Mouse (Mus musculus) lung, adult 2 months (tissue): ENCODE measurements around the gene Ampd1. TPM values are rescaled to one million over a fixed set of nuclear protein-coding genes. Genes with fewer than 3 reads are reported as not detected.
"Not testable (repeated sequence)": the region's sequence is repeated elsewhere in the genome, so short reads cannot be mapped to it uniquely, and the experiment has no call there.

Experiments used
- DNase-seq: peaks from one replicate; pipeline ENCODE4 v3.0.0; 2022
- H3K4me1 ChIP-seq: fragments of 200-500 bp; 2 replicates; pipeline ENCODE4 v1.6.1; 2011; ENCODE audit warnings: low read length; ENCODE audit not compliant: control insufficient read depth, insufficient read depth
- H3K4me3 ChIP-seq: fragments of 200-500 bp; replicated peaks from 2 replicates; pipeline ENCODE3; 2011; ENCODE audit warnings: low read depth, mild to moderate bottlenecking, control low read depth, low read length; ENCODE audit errors: extremely low read depth
- CTCF ChIP-seq: fragments of 200-500 bp; IDR thresholded peaks from 2 replicates; pipeline ENCODE4 v1.5.1; 2011; ENCODE audit warnings: mild to moderate bottlenecking, low read length, control low read depth; ENCODE audit not compliant: insufficient read depth
- POLR2A ChIP-seq: fragments of 200-500 bp; IDR thresholded peaks from 2 replicates; pipeline ENCODE4 v1.6.1; 2011; ENCODE audit warnings: low read depth, mild to moderate bottlenecking, control low read depth, low read length, borderline replicate concordance; ENCODE audit errors: extremely low read depth
- WGBS: fragments of 180-500 bp; shearing (Covaris S2); methylation state at CpG from one replicate; pipeline ENCODE4 v1.1.7; 2018; 5-methylcytosine and 5-hydroxymethylcytosine counted together
- polyA plus RNA-seq: library from polyadenylated mRNA; depleted of rRNA; stranded (reverse); fragments of >200 nt; gene quantifications from 2 replicates; pipeline ENCODE4 v1.2.3, GENCODE M21; 2012

Ampd1 gene
- polyA plus RNA-seq, 1 experiment, result 4.3 TPM

DNA sequence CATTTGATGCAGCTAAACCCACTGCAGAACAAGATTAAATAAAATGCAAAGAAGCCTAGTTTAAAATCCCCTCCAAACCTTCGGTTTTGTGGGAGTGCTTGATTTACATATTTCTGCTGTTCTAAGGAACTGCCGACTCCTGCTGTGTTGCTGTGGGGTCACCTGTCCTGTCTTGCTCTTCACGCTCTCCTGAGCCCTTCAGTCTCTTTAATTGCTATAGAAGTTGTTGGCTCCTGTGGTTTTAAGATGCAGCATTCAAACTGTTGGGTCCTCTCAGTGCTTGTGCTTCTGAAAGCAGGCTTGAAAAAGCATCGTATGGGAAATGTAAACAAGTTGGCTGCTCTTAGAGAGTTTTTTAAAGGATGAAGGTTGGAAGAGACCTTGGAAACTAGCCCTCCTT lies 54.4 kb downstream of the Ampd1 start:
- H3K4me3 ChIP-seq, result no peak overlapping the region
- TF ChIP-seq CTCF (no peak), POLR2A (no peak)
- H3K4me1 ChIP-seq, result peaks cover 10% of the 10 kb centered on the region
- no peak for DNase-seq
- 51% methylated on average over 4 of the region's 4 CpGs for WGBS

DNA sequence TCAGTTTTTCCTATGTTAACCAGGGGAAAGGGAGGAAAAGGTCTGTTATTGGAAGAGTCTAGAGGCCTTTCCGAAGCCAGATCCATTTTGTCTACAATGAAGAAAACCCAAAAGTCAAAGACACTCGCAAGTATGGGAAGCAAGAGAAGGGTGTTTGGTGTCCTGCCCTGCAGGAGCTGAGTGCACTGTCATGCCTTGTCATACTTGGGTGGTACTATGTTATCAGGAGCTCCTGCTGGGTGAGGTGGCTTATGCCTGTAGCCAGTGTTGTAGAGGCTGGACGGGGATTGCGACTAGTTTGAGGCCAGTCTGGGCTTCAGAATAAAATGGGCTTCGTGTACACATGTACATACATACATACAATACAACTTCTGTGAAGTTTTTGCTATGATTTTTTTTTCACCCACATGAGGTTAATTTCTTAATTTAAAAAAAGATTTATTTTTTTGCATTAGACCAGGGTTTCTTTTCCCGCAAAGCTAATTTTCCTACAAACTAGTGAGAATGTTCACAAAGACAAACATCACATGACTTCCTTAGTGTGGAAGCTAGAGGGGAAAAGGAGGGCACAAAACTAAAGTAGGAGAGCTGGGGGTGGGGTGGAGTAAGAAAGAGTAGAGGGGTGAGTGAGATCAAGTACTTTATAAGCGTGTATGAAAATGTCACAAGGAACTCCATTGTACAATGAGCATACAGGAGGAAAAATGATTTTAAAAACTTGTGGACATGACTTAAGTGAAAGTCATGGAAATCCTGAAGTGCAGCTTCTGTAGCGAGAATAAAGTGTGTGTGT lies 55.7 kb downstream of the Ampd1 start:
- WGBS, result 54% methylated on average over 8 of the region's 8 CpGs
- no peak for DNase-seq
- TF ChIP-seq CTCF (no peak), POLR2A (no peak)
- Histone ChIP-seq H3K4me3 (no peak overlapping the region), H3K4me1 (peaks cover 10% of the 10 kb centered on the region)

DNA sequence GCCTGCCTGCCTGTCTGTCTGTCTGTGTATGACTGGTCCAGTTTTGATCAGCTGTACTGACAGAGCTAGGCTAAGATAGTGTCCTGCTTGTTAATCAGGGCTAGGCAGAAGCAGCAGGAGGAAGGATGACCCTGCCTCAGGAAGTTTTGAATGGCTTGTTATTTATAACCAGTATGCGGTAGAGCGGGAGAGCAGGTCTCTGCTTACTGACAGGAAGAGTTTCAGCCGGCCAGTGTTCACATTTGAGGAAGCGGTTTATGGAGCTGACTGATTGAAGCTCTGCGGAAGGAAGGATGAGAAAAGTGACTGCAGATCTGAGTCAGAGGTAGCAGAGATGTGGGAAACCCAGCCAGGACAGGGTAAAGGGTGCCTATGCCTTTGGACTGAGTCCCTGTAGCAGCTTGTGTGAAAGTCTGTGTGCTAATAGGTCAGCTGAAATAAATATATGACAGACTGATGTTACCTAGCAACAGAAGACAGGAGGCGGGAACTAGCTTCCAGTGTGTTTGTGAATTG lies 56.5 kb downstream of the Ampd1 start:
- no peak overlapping the region for H3K4me3 ChIP-seq
- DNase-seq, result peak; percentile 11
- TF ChIP-seq POLR2A (no peak), CTCF (no peak)
- H3K4me1 ChIP-seq, result peaks cover 10% of the 10 kb centered on the region
- 20% methylated on average over 6 of the region's 6 CpGs for WGBS

DNA sequence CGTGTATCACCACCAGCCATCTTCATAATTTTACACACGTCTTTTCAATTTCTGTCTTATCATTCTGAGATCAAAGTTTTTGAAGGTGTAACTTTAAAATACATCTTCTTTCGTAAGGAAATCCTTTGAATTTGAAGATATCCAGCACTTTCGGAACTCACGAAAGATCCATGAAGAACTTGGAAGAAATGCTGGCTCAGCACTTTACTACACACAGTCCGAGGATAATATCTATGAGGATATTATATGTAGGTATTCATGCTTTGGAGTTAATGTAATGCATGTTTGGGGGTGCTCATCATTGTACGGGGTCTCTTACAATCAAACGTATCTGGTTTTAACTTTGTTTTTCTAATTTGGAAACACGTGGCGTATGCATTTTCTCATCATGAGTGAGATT lies 59.3 kb downstream of the Ampd1 start:
- no peak for TF ChIP-seq CTCF
- TF ChIP-seq POLR2A, result no peak
- WGBS, result 96% methylated on average over 10 of the region's 10 CpGs
- H3K4me1 ChIP-seq, result peaks cover 10% of the 10 kb centered on the region

DNA sequence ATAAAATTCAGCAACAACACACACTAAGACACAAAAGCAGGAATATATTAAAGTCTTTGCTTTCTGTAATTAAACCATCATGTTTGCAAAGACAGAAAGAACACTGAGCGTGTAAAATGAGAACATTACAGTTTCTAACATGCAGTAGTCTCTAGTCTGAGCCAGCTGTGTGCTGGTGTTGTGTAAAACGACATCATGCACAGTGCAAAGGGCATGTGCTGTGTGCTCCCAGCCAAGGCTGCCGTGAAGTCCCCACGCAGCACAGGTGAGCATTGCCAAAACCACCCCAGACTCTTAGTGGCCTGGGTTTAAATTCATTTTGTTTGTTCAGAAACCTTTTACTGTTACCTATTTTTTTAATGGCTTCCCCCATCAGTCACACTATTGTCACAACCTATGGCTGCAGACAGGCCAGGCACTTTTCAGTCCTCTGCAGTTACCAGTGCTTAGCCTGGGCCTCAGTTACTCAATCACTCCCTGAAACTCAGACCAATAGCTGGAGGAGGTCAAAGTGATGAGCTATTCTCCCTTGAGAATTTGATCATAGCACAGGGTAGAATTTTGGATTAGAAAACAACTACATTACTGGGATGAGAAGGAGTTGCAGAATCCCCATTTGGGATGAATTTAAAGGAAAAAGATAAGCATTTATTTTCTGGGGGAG lies 62.7 kb downstream of the Ampd1 start:
- 77% methylated on average over 4 of the region's 4 CpGs for WGBS
- H3K4me3 ChIP-seq, result no peak overlapping the region
- H3K4me1 ChIP-seq, result peaks cover 5% of the 10 kb centered on the region
- no peak for DNase-seq
- TF ChIP-seq CTCF (no peak), POLR2A (no peak)

More for the DNA sequence above, 59.3 kb downstream of the Ampd1 start:
- DNase-seq, result no peak
- no peak overlapping the region for H3K4me3 ChIP-seq

DNA sequence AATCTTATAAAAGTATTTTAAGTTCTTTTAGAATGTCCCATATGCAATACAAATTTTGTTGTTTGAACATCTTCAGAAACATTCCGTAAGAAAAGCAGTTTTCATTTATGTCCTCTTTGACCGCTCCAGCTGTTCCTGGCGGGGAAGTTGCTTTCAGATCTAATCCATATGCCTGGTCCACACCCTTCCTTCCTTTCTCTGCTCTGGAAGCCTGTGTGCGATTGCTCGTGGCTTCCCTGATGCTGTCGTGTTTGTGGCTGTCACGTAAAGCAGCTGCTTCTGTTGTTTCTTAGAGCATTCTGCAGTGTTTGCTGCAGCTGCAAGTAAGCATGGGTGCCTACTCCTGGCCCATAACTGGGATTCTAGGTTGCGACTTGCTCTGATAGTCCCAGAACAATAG lies 65.2 kb downstream of the Ampd1 start:
- WGBS, result 34% methylated on average over 8 of the region's 8 CpGs
- no peak for DNase-seq
- Histone ChIP-seq H3K4me1 (peaks cover 5% of the 10 kb centered on the region), H3K4me3 (peak overlapping the region; percentile 4)
- TF ChIP-seq CTCF (no peak), POLR2A (peak; percentile 25; the same call in 1 of the 2 replicates)

DNA sequence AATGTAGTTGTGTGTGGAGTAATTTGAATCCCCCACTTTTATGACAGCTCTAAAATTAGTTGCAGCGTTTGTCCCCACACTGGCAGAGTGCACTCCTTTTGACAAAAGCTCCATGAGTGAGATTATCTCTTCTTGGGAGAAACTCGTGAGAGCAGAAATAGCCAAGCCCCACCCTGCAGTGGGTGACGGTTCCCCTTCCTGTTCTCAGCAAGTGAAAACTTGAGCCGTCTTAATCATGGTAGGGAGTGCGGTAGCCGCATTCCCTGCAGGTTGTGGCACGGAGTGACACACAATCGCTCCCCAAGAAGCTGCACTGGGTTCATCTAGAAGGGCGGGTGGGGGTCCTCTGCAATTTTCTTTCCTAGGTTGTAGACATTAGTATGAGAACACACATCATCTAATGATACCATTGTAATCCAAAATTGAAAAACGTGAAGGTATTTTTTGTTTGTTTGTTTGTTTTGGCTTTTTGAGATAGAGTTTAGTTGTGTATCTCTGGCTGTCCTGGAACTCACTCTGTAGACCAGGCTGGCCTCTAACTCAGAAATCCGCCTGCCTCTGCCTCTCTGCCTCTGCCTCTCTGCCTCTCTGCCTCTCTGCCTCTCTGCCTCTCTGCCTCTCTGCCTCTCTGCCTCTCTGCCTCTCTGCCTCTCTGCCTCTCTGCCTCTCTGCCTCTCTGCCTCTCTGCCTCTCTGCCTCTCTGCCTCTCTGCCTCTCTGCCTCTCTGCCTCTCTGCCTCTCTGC lies 66.5 kb downstream of the Ampd1 start:
- H3K4me3 ChIP-seq, result peak overlapping the region; percentile 13
- not testable (repeated sequence) for H3K4me1 ChIP-seq, DNase-seq
- 32% methylated on average over 11 of the region's 11 CpGs for whole genome bisulfite sequencing
- peak; percentile 19; the same call in 1 of the 2 replicates for TF ChIP-seq POLR2A

DNA sequence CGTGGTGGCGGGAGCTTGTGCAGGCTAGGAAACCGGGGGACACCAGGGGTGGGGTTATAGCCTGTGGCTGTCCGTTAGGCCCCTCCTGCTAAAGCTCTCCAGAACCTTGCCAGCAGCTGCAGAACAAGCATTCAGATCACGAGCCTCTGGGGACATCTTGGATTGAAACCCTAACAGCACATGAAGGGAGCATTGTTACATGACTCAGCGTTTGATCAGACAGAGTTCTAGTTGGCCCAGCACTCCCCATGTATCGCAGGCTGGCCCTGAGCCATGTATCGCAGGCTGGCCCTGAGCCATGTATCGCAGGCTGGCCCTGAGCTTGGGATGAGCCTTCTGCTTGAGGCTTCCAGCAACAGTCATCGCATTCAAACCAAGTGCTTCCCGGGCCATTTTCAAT lies 67.5 kb downstream of the Ampd1 start:
- Histone ChIP-seq H3K4me1 (peaks cover 5% of the 10 kb centered on the region), H3K4me3 (no peak overlapping the region)
- no peak for DNase-seq
- WGBS, result 66% methylated on average over 11 of the region's 11 CpGs
- TF ChIP-seq CTCF (no peak), POLR2A (no peak)

DNA sequence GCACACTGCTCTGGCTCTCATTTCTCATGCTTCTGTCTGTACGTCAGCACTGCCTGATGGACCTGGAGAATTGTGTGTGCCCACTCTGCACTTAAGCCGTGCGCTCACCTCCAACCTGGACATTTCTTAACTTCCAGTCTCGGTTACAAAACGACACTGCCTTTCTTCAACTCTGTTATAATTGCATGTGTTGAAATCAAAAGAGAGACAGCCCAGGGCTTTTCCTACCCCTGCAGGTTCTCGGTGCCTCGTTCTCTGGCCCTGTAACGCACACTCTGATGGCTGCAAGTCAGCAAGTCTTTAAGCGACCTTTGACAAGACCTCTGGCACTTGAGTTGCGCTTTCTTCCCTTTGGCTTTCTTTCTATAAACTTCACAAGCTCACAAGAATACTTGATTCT lies 68.6 kb downstream of the Ampd1 start:
- no peak for DNase-seq
- TF ChIP-seq CTCF (no peak), POLR2A (no peak)
- Histone ChIP-seq H3K4me1 (peaks cover 5% of the 10 kb centered on the region), H3K4me3 (no peak overlapping the region)
- WGBS, result 88% methylated on average over 10 of the region's 10 CpGs

DNA sequence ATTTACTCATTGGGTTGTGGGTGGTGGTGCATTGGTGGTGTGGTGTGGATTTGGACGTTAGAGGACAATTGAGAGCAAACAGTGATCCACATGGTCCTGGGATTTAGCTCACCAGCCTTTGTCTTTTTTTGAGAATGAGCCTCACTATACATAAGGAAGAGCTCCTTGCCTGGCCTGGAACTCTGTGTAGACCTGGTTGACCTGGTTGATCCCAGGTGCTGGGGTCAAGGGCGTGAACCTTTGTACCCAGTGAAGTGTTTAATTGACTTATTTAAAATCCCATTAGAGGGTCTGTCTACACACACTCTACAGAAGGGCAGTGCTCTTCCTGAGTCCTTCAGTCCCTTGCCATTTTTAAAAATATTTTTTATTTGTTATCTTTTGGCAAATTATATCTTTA lies 71.5 kb downstream of the Ampd1 start:
- no peak for DNase-seq
- TF ChIP-seq CTCF, result no peak
- TF ChIP-seq POLR2A, result no peak
- no peaks in the 10 kb centered on the region for H3K4me1 ChIP-seq
- WGBS, result 74% methylated on average over 2 of the region's 2 CpGs
- no peak overlapping the region for H3K4me3 ChIP-seq
